Mouse (Mus musculus) G1E (cell line): ENCODE measurements at regions not wholly inside any gene's neighbourhood (a gene's known extent, or its start where the extent isn't known, plus 50 kb on each side); places are given as distances from the start of the nearest gene placed in this dataset.
A peak's percentile ranks its signal among the peaks of the same experiment; 100 is the strongest.

ENCODE experiments used
- ATAC-seq: 2 replicates; pipeline ENCODE4 v1.8.0; 2016; ENCODE audit warnings: mild to moderate bottlenecking; ENCODE audit not compliant: insufficient number of reproducible peaks, poor library complexity, low FRiP score, severe bottlenecking; ENCODE audit errors: extremely low read depth
- DNase-seq: peaks from one replicate; pipeline ENCODE4 v3.0.0; 2012; ENCODE audit warnings: low spot score
- H3K27me3 ChIP-seq: 2 replicates; pipeline ENCODE4 v1.6.1; 2012; ENCODE audit warnings: mild to moderate bottlenecking, low read length, inconsistent platforms; ENCODE audit not compliant: insufficient read depth
- H3K36me3 ChIP-seq: replicated peaks from 2 replicates; pipeline ENCODE3; 2012; ENCODE audit warnings: mild to moderate bottlenecking, inconsistent platforms
- H3K4me1 ChIP-seq: 2 replicates; pipeline ENCODE4 v1.6.1; 2012; ENCODE audit warnings: low read depth, low read length, inconsistent platforms, mixed read lengths; ENCODE audit not compliant: insufficient read depth
- H3K4me3 ChIP-seq: 2 replicates; pipeline ENCODE4 v1.5.1; 2012; ENCODE audit warnings: low read depth, mild to moderate bottlenecking, inconsistent platforms, low read length, moderate library complexity, mixed read lengths
- H3K9me3 ChIP-seq: replicated peaks from 2 replicates; pipeline ENCODE4 v1.6.1; 2012; ENCODE audit warnings: inconsistent platforms
- CTCF ChIP-seq: IDR thresholded peaks from 2 replicates; pipeline ENCODE4 v1.5.1; 2012; ENCODE audit warnings: low read depth, low read length, inconsistent platforms, mixed read lengths
- GATA1 ChIP-seq: IDR thresholded peaks from 2 replicates; pipeline ENCODE4 v1.6.1; 2012; ENCODE audit warnings: borderline replicate concordance, low read length, inconsistent platforms, mixed read lengths
- GATA2 ChIP-seq: IDR thresholded peaks from 2 replicates; pipeline ENCODE4 v1.6.1; 2012; ENCODE audit warnings: low read depth, low read length, inconsistent platforms, borderline replicate concordance
- POLR2AphosphoS5 ChIP-seq: IDR thresholded peaks from 2 replicates; pipeline ENCODE4 v1.6.1; 2012; ENCODE audit warnings: low read depth, low read length, inconsistent platforms; ENCODE audit not compliant: insufficient replicate concordance
- TAL1 ChIP-seq: conservative IDR thresholded peaks from 2 replicates; pipeline ENCODE4 v1.6.1; 2012; ENCODE audit warnings: low read depth, low read length, inconsistent platforms, mixed read lengths

DNA sequence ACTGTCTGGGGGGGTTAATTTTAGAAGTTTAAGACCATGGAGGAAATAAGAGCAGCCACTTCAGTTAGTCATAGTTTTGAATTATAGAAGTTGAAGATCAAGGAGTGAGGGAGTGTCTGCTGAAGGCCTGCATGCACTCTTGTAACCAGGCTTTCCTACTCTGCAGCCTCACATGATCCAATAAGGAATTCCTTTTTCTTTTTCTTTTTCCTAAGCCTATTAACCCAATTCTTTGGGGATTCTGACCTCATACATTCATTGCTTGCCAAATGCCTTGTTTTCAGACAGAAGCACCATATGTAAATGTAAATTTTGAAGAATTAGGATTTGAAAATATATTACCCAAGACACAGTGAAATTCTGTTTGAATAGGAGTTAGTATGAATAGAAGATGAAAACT lies 685.9 kb upstream of the Rgs18 start:
- TF ChIP-seq TAL1 = no peak
- TF ChIP-seq CTCF = no peak
- no peak for TF ChIP-seq GATA2
- no peak for TF ChIP-seq POLR2AphosphoS5
- TF ChIP-seq GATA1 = no peak
- Histone ChIP-seq H3K27me3 (no peaks in the 10 kb centered on the region), H3K4me1 (no peaks in the 10 kb centered on the region), H3K36me3 (no peaks in the 10 kb centered on the region), H3K4me3 (no peak overlapping the region), H3K9me3 (peaks cover 7% of the 10 kb centered on the region; the same call in 1 of the 2 replicates)
- DNase-seq (no peak), ATAC-seq (no peak)

DNA sequence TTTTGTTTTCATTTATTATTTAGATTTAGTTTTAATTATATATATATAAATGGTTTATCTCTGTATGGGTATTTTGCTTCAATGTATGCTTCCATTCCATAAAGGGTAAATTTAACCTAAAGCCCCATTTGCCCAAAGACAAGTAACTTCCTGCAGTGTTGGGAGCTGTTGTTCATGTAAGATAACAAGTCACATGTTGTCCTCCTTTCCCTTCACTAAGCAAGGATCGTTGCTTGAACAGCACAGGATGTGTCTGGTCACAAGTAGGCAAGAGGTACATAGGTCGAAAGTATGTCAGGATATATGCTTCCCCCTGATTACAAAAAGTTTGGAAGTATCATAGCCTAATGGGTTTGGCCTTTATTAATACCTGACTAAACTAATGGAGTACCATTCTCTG lies 680.3 kb upstream of the Rgs18 start:
- Histone ChIP-seq H3K27me3 (no peaks in the 10 kb centered on the region), H3K4me3 (no peak overlapping the region), H3K4me1 (no peaks in the 10 kb centered on the region), H3K36me3 (no peaks in the 10 kb centered on the region), H3K9me3 (peaks cover 9% of the 10 kb centered on the region)
- TF ChIP-seq CTCF (no peak), GATA2 (no peak), GATA1 (no peak), TAL1 (no peak), POLR2AphosphoS5 (no peak)
- DNase-seq (no peak), ATAC-seq (peak; percentile 77)
